Mouse (Mus musculus) leukemia stem cell, adult 10-12 weeks (primary cell): ENCODE data around the gene Adcy2. TPM values are rescaled to one million over a fixed set of nuclear protein-coding genes. Genes with fewer than 3 reads are reported as not detected.

Source experiments
- polyA plus RNA-seq: library from polyadenylated mRNA; stranded (reverse); fragments of >175 nt; gene quantifications from 2 replicates; pipeline ENCODE4 v1.2.3, GENCODE M21; 2012; ENCODE audit warnings: low replicate concordance

The Adcy2 gene
- polyA plus RNA-seq: not detected in 2 replicates

DNA sequence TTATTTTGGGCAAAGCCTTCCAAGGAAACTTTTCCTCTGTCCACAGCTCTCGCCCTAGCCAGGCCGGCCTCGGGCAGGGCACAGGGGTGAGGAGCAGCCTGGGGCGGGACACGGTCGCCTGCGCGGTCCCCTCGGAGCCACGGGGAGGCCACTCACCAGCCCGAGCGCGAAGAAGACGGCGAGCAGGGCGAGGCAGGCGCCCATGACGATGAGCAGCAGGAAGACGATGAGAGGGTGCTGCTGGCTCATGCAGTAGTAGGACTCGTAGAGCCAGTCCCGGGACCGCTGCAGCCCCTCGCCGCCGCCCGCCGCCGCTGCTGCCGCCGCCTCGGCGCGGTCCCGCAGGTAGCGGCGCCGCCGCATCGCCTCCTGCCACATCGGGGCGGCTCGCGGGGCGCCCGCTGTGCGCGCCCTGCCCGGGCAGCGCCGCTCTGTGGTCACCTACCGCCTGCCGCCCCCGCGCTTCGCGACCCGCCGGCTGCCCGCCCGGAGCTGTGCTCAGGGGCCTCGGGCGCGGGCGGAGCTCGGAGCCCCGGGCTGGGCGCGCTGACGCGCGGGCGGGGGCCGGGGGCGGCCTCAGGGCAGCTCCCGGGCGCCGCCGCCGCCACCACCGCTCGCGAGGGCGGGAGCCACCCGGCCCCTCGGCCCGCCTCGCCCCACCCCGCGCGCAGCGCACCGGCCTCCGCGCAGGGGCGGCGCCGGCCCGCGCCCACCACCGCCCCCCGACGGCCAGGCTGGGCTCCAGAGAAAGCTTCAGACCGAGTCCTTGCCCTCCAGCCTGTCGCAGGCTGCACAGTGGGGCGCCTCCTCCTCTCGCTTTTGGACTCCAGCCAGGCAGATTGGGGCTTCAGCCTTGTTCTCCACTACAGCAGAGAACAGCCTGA lies at the start of gene Adcy2:
Gene Adcy2 (minus strand): TSS at position 624 of the 884 bp plus-strand sequence.

DNA sequence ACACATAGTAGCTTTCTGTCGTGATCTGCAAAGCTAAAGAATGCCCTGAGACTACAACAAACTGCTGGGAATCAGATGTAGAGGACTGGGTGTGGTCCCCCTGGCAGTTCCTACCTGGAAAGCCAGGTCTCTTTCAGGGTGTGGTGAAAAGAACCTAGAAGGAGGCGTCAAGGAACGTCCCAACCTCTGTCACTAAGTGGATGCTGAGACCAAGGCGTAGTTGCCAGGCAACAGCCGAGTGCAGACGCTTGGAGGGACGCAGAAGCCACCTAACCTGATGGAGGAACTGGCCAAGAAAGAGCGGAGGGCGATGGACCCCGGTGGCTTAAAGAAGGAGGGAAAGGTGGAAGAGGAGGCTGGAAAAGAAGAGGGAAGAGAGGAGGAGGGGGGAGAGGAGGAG lies 402.1 kb downstream of the Adcy2 start, which contains the start of gene 1700001L19Rik:
Gene 1700001L19Rik (plus strand): TSS at position 223 of the 400 bp plus-strand sequence.

DNA sequence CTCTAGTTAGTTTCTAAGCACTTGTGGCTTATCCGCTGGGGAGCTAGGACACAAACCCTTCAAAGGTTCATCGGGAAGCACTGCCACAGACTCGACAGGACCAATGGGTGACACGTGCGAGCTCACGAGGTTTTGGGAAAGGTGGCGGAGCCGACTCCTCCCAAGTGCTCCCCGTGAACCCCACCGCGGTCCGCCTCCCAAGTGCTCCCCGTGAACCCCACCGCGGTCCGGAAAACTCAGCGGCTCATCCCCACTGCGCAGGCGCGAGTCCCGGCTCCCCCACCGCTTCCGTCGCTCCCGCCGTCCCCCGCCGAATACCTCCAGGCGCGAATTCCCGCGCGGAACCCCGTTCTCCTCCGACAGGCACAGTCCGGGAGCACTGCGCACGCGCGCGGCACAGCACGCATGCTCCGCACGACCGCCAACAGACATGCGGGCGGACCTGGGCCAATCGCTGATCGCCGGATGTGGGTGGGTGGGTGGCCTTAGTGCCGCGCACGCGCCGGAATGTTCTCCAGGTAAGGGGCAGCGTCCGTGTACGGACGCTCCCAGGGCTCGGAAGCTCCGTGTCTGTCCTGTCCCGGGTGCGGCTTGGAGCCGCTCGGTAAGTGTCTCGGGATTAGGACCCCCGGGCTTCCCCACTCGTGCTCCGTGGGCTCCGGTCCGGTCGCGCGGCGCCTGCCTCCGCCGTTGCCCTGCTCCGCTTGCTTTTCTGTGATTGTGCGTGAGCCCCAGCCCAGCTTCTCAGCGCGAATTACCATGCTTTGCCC lies 417.4 kb downstream of the Adcy2 start, which contains the start of the genes Mtrr and Fastkd3:
Gene Mtrr (minus strand): TSS at position 403 of the 770 bp plus-strand sequence.
Gene Fastkd3 (plus strand): TSS at position 488 of the 770 bp plus-strand sequence.

